Mouse (Mus musculus): ENCODE data around the gene Ogg1.

- TF ChIP-seq POLR2A (IDR thresholded peaks at IDR 0.05; ENCODE audit: insufficient read depth, low read length) (no peak), CTCF (IDR thresholded peaks at IDR 0.05; ENCODE audit: low read depth, low read length) (no peak)
Observed at GRCm38 (mm10) chr6:113361476-113361875, 34.7 kb downstream of the Ogg1 start.

Measured in ES-Bruce4 (cell line).